Mouse (Mus musculus): ENCODE measurements around the gene Nr1i2.

DNA sequence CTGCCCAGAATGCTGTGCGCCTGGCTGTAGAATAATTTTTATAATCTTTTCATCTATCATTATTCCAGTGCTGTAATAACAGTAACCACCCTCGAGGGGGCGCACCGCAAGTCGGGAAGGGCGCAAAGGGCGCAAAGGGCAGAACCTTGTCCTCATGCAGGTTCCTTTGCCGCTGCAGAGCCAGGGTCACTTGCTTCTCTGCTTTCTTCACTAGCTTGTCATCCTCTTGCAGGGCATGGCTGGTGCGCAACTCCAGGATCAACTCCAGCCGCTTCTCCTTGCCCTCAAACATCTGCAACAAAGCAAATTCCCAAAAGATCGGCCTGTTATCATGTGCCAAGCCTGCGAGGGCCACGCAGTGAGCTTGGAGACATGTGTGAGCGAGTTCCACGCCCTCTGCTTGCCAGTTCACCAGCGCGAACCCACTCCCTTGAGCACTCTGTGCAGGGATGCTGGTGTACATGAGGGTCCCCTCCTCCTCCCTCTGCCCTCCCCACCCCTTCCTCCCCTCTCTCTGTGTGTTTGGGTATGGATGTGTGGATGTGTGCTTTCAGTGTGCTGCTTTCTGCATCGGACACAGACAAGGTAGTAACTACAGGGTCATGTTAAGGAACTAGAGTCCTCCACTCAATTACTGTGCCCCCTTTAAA, 12.1 kb upstream of the Nr1i2 start:
- TF ChIP-seq CTCF (IDR thresholded peaks at IDR 0.05; ENCODE audit: extremely low read depth, insufficient read depth, low read length): 0 out of 2 replicates have a peak, but pooled peaks have one; percentile 22
- TF ChIP-seq POLR2A (IDR thresholded peaks at IDR 0.05; ENCODE audit: extremely low read depth, insufficient read depth, low read length): no peak

All from cortical plate, adult 2 months (tissue).